Mouse (Mus musculus): Measurements from ENCODE around the gene Insr.
A peak's percentile ranks its signal among the peaks of the same experiment; 100 is the strongest.

- TF ChIP-seq CTCF (IDR thresholded peaks at IDR 0.05; ENCODE audit: borderline replicate concordance, extremely low read depth, insufficient read depth, insufficient read length) (no peak), POLR2A (IDR thresholded peaks at IDR 0.05; ENCODE audit: borderline replicate concordance, extremely low read depth, insufficient read depth, insufficient read length, poor library complexity, severe bottlenecking) (peak; percentile 63; the same call in 1 of the 2 replicates)
These were observed at the start of gene Insr for GRCm38 (mm10) chr8:3278934-3279720.

All from brain, embryonic 14.5 days (tissue).